14 mouse cellular contexts compared by ENCODE assay signal in genomic region chr16:7089475-7089874, GRCm38 (mm10).
DNase-seq lines count a peak whose midpoint lies in the region; ATAC-seq and TF ChIP-seq lines count a peak whose summit lies in the region.
"Had no signal": no experiment of that assay in that cellular context is flagged by ENCODE, and none has a peak within 500 bp of the region (broad histone marks: within the 10 kb centered on the region; RNA-seq: fewer than 3 reads in every experiment).

No protein-coding gene starts in this region.

- no peak for TF ChIP-seq EP300 in lung, postnatal 0 days (IDR thresholded peaks at IDR 0.05)

- H3K4me3 ChIP-seq in heart, embryonic 11.5 days (ENCODE audit: low read depth, low read length) = no peak overlapping the region
- H3K4me3 ChIP-seq in lung, embryonic 14.5 days (ENCODE audit: low read depth, low read length) = no peak overlapping the region
- no peak overlapping the region for H3K4me3 ChIP-seq in lung, postnatal 0 days (ENCODE audit: low read depth, low read length)
- no peak overlapping the region for H3K4me3 ChIP-seq in limb, embryonic 14.5 days (replicated peaks; ENCODE audit: low read length)
- H3K4me3 ChIP-seq: embryonic facial prominence, embryonic 13.5 days; liver, embryonic 12.5 days had no signal

- WGBS in heart, embryonic 11.5 days (ENCODE audit: insufficient replicate concordance) = 75% methylated on average over 1 of the region's 1 CpGs
- 58% methylated on average over 1 of the region's 1 CpGs for WGBS in lung, embryonic 14.5 days
- WGBS in lung, postnatal 0 days = 44% methylated on average over 1 of the region's 1 CpGs
- 84% methylated on average over 1 of the region's 1 CpGs for WGBS in limb, embryonic 14.5 days

- H3K4me1 ChIP-seq in heart, embryonic 11.5 days (ENCODE audit: control insufficient read depth, insufficient read depth, low read length) = no peaks in the 10 kb centered on the region
- H3K4me1 ChIP-seq in lung, embryonic 14.5 days (ENCODE audit: insufficient read depth) = no peaks in the 10 kb centered on the region; the same call in 1 of the 2 replicates
- H3K4me1 ChIP-seq in lung, postnatal 0 days (ENCODE audit: insufficient read depth, low read depth, low read length) = no peaks in the 10 kb centered on the region
- H3K4me1 ChIP-seq in limb, embryonic 14.5 days (ENCODE audit: control insufficient read depth, insufficient read depth, low read length) = no peaks in the 10 kb centered on the region
- H3K4me1 ChIP-seq: embryonic facial prominence, embryonic 13.5 days; liver, embryonic 12.5 days had no signal

- H3K27me3 ChIP-seq in heart, embryonic 11.5 days (ENCODE audit: control insufficient read depth, insufficient read depth, low read length) = no peaks in the 10 kb centered on the region
- H3K27me3 ChIP-seq in lung, embryonic 14.5 days (ENCODE audit: insufficient read depth, low read length) = no peaks in the 10 kb centered on the region
- H3K27me3 ChIP-seq in lung, postnatal 0 days (replicated peaks; ENCODE audit: insufficient read depth, low read length) = no peaks in the 10 kb centered on the region
- H3K27me3 ChIP-seq in limb, embryonic 14.5 days (ENCODE audit: control insufficient read depth, insufficient read depth, low read length) = no peaks in the 10 kb centered on the region
- H3K27me3 ChIP-seq: embryonic facial prominence, embryonic 13.5 days; liver, embryonic 12.5 days had no signal

- H3K4me2 ChIP-seq in heart, embryonic 11.5 days = no peak overlapping the region
- H3K4me2 ChIP-seq in lung, embryonic 14.5 days = no peak overlapping the region
- H3K4me2 ChIP-seq in lung, postnatal 0 days (replicated peaks; ENCODE audit: low read depth, low read length) = no peak overlapping the region
- no peak overlapping the region for H3K4me2 ChIP-seq in limb, embryonic 14.5 days (replicated peaks; ENCODE audit: low read depth, low read length, severe bottlenecking)
- H3K4me2 ChIP-seq: embryonic facial prominence, embryonic 13.5 days; liver, embryonic 12.5 days had no signal

- no peaks in the 10 kb centered on the region for H3K36me3 ChIP-seq in heart, embryonic 11.5 days (ENCODE audit: control insufficient read depth, insufficient read depth, low read length)
- no peaks in the 10 kb centered on the region for H3K36me3 ChIP-seq in lung, embryonic 14.5 days (ENCODE audit: insufficient read depth)
- H3K36me3 ChIP-seq in lung, postnatal 0 days (ENCODE audit: insufficient read depth, low read length) = no peaks in the 10 kb centered on the region
- H3K36me3 ChIP-seq in limb, embryonic 14.5 days (ENCODE audit: control insufficient read depth, insufficient read depth, low read length) = no peaks in the 10 kb centered on the region
- H3K36me3 ChIP-seq: embryonic facial prominence, embryonic 13.5 days; liver, embryonic 12.5 days had no signal

- no peak overlapping the region for H3K9ac ChIP-seq in heart, embryonic 11.5 days (ENCODE audit: low read depth, low read length)
- H3K9ac ChIP-seq in lung, embryonic 14.5 days = no peak overlapping the region
- no peak overlapping the region for H3K9ac ChIP-seq in lung, postnatal 0 days (replicated peaks; ENCODE audit: low read depth)
- H3K9ac ChIP-seq in limb, embryonic 14.5 days (ENCODE audit: low read depth, low read length, severe bottlenecking) = no peak overlapping the region
- H3K9ac ChIP-seq: embryonic facial prominence, embryonic 13.5 days; liver, embryonic 12.5 days had no signal

- no peak for TF ChIP-seq CTCF in lung, embryonic 14.5 days (IDR thresholded peaks at IDR 0.05; ENCODE audit: low read depth)
- TF ChIP-seq CTCF in lung, postnatal 0 days (IDR thresholded peaks at IDR 0.05) = no peak

- H3K27ac ChIP-seq in heart, embryonic 11.5 days (ENCODE audit: low read depth, low read length) = no peak overlapping the region
- peak overlapping the region; percentile 31; the same call in 1 of the 2 replicates for H3K27ac ChIP-seq in lung, embryonic 14.5 days (ENCODE audit: low read depth)
- no peak overlapping the region for H3K27ac ChIP-seq in lung, postnatal 0 days (ENCODE audit: low read length)
- no peak overlapping the region for H3K27ac ChIP-seq in limb, embryonic 14.5 days (replicated peaks; ENCODE audit: low read depth, low read length)
- H3K27ac ChIP-seq: embryonic facial prominence, embryonic 13.5 days; liver, embryonic 12.5 days had no signal

- no peak for TF ChIP-seq POLR2A in limb, embryonic 14.5 days (IDR thresholded peaks at IDR 0.05; ENCODE audit: borderline replicate concordance, extremely low read depth, insufficient read depth, insufficient read length)

- ATAC-seq in heart, embryonic 11.5 days (replicated peaks; ENCODE audit: insufficient number of reproducible peaks, low FRiP score, low TSS enrichment) = no peak
- ATAC-seq in lung, embryonic 14.5 days (ENCODE audit: insufficient read depth) = no peak
- no peak; the same call in 1 of the 2 replicates for ATAC-seq in lung, postnatal 0 days
- ATAC-seq in limb, embryonic 14.5 days (ENCODE audit: low FRiP score, low read depth) = peak; percentile 69
- ATAC-seq: liver, embryonic 12.5 days had no signal

- H3K9me3 ChIP-seq in heart, embryonic 11.5 days (replicated peaks; ENCODE audit: control insufficient read depth, low read length) = no peaks in the 10 kb centered on the region
- no peaks in the 10 kb centered on the region for H3K9me3 ChIP-seq in lung, embryonic 14.5 days (ENCODE audit: low read depth, low read length)
- no peaks in the 10 kb centered on the region for H3K9me3 ChIP-seq in lung, postnatal 0 days (ENCODE audit: low read length)
- H3K9me3 ChIP-seq in limb, embryonic 14.5 days (ENCODE audit: control insufficient read depth, low read length) = no peaks in the 10 kb centered on the region
- H3K9me3 ChIP-seq: embryonic facial prominence, embryonic 13.5 days; liver, embryonic 12.5 days had no signal

- peak; percentile 38 to 40 for DNase-seq in heart, adult 18-20 months
- DNase-seq in lung, embryonic 14.5 days = peak; percentile 58
- no peak for DNase-seq in lung, postnatal 0 days (ENCODE audit: low spot score)
- DNase-seq in limb, embryonic 14.5 days (ENCODE audit: low spot score) = peak; percentile 62
- DNase-seq in T-cell, adult 2 months (ENCODE audit: low spot score) = no peak
- DNase-seq in spleen, adult 18-20 months = no peak
- DNase-seq: adrenal gland, adult 2 months; B cell, adult 2 months; cerebellum, adult 2 months; midbrain, embryonic 14.5 days; thymus, postnatal 4 days had no signal

Comparison
In these comparisons a context has a peak if more than half of its experiments do, and no peak if none do; other contexts are left out.
1. DNase-seq: peak in heart, adult 18-20 months (2 of 2), lung, embryonic 14.5 days (single experiment) and limb, embryonic 14.5 days (single experiment); none in lung, postnatal 0 days (single experiment), T-cell, adult 2 months (single experiment) and spleen, adult 18-20 months (0 of 2).